Mouse (Mus musculus): ENCODE measurements at regions not wholly inside any gene's neighbourhood (a gene's known extent, or its start where the extent isn't known, plus 50 kb on each side); places are given as distances from the start of the nearest gene placed in this dataset.

- no peaks in the 10 kb centered on the region for H3K36me3 ChIP-seq
- H3K27me3 ChIP-seq = 0 out of 2 replicates have a peak, but pooled peaks cover 3% of the 10 kb centered on the region
- H3K9me3 ChIP-seq (replicated peaks) = no peaks in the 10 kb centered on the region
- WGBS = 41% methylated on average over 13 of the region's 13 CpGs
- no peak overlapping the region for H3K4me3 ChIP-seq
- no peak for ATAC-seq (ENCODE audit: low FRiP score)
- H3K9ac ChIP-seq = peak overlapping the region; percentile 1; the same call in 1 of the 2 replicates
- H3K4me1 ChIP-seq = peaks cover 34% of the 10 kb centered on the region
- no peak overlapping the region for H3K4me2 ChIP-seq (replicated peaks)
- peak overlapping the region; percentile 68 for H3K27ac ChIP-seq
Observed at GRCm38 (mm10) chr16:90628605-90629120, 98.5 kb downstream of the Mis18a start.

DNA sequence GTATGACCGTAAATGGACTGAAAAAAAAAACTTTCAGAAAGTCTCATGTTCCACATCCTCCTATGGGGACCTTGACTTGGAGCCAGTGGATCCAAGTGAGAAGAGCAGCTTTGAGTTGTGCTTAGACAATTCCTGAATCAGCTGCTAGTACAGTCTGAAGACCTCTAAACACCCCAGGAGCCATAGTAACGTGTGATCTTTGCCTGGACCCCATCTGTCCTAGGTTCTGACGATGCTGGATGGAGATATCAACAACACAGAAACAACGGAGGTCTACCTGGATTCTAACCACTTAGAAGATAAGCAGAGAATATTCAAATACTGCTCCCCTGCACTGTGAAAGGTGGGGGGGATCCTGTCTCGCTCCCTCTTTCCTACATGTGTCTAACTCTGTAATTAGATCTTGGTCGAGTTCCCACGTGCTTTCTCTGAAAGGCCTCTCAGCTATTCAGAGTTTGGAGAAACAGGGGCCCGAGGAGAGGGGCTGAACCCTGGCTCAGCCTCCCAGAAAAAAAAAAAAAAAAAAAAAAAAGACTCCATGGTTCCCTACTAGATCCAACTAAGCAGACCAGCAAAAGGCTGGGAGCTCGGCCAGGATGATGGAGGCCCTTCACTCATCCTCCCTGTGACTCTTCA is 101.1 kb downstream of the Mis18a start:
- Histone ChIP-seq H3K9ac (no peak overlapping the region), H3K4me1 (peaks cover 52% of the 10 kb centered on the region), H3K27ac (no peak overlapping the region), H3K27me3 (0 out of 2 replicates have a peak, but pooled peaks cover 3% of the 10 kb centered on the region), H3K4me2 (replicated peaks) (no peak overlapping the region), H3K4me3 (no peak overlapping the region), H3K9me3 (replicated peaks) (no peaks in the 10 kb centered on the region), H3K36me3 (no peaks in the 10 kb centered on the region)
- ATAC-seq (ENCODE audit: low FRiP score) = no peak
- WGBS = 71% methylated on average over 9 of the region's 9 CpGs

DNA sequence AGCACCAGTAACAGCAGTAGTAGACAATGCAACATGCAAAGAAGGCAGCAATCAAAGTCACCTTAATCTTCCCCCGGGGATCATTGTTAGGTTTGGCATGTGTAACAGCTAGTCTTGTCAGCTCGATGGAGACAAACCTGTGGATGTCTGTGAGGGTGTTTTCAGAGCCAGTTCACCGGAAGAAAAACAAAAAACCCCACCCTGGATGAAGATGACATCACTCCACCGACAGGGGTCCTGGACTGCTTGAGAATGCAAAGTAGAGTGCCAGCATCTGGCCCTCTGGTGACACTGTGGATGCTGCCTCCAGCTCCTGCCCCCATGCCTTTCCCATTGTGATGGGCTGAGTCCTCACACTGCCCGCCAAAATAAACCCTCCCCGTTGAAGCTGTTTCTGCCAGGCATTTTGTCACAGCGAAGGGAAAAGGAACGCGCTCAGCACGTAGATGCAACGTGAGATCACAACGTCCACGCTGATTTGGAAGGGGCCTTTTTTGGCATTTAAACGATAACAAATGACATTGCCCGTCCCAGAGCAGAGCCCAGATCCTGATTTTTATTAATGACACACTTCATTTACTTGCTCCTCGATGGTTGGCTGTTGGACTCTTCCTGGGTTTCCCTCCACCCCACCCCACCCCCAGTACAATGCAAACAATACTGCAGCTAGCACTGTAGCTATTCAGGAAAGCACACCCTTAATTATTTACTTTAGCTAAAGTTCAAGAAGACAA is 101.7 kb downstream of the Mis18a start:
- ATAC-seq (ENCODE audit: low FRiP score) = no peak

GRCm38 (mm10) chr16:90624039-90624625 is 103.1 kb downstream of the Mis18a start:
- Histone ChIP-seq H3K27ac (peak overlapping the region; percentile 66; the same call in 1 of the 2 replicates), H3K9me3 (replicated peaks) (no peaks in the 10 kb centered on the region), H3K4me2 (replicated peaks) (0 out of 2 replicates have a peak overlapping the region, but pooled peaks have one; percentile 3), H3K4me3 (no peak overlapping the region), H3K9ac (no peak overlapping the region), H3K4me1 (peaks cover 40% of the 10 kb centered on the region), H3K27me3 (no peaks in the 10 kb centered on the region), H3K36me3 (no peaks in the 10 kb centered on the region)
- ATAC-seq (ENCODE audit: low FRiP score) = peak; percentile 53
- 56% methylated on average over 17 of the region's 17 CpGs for WGBS

More for the DNA sequence above, 101.7 kb downstream of the Mis18a start:
- no peak overlapping the region for H3K4me3 ChIP-seq
- H3K4me2 ChIP-seq (replicated peaks) = no peak overlapping the region
- H3K9ac ChIP-seq = no peak overlapping the region
- no peaks in the 10 kb centered on the region for H3K36me3 ChIP-seq
- peaks cover 52% of the 10 kb centered on the region for H3K4me1 ChIP-seq
- H3K27me3 ChIP-seq = 0 out of 2 replicates have a peak, but pooled peaks cover 3% of the 10 kb centered on the region
- no peak overlapping the region; the same call in 1 of the 2 replicates for H3K27ac ChIP-seq
- 70% methylated on average over 16 of the region's 16 CpGs for WGBS
- no peaks in the 10 kb centered on the region for H3K9me3 ChIP-seq (replicated peaks)

DNA sequence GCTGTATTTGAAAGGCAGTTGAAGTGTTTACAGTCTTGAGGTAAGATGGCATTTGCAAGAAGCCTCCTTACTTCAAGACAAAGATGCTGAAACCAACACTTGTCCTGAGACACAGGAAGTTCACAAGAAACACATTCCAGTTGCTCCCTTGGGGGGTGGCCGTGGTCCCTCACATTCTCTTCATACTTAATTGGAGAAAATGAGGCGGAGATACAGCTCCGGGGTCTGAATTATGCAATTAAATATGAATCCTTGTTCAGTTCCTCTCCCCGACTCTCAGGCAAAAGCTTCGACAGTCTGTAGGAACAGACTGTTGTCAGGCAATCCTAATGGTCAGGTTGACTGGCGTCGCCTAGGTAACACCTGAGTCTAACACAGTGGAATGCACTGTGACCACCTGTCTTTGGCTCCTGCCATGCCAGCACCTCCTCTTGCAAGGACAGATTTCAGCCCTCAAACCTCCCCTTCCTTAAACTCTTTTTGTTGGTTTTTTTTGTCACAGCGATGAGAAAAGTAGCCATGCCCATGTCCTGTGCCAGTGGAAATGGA is 104.5 kb downstream of the Mis18a start:
- H3K27me3 ChIP-seq = no peaks in the 10 kb centered on the region
- H3K9ac ChIP-seq = no peak overlapping the region
- no peak overlapping the region for H3K4me2 ChIP-seq (replicated peaks)
- H3K4me1 ChIP-seq = peaks cover 34% of the 10 kb centered on the region
- WGBS = 72% methylated on average over 8 of the region's 8 CpGs
- no peak overlapping the region for H3K4me3 ChIP-seq
- no peaks in the 10 kb centered on the region for H3K36me3 ChIP-seq
- no peaks in the 10 kb centered on the region for H3K9me3 ChIP-seq (replicated peaks)
- H3K27ac ChIP-seq = no peak overlapping the region
- no peak for ATAC-seq (ENCODE audit: low FRiP score)

DNA sequence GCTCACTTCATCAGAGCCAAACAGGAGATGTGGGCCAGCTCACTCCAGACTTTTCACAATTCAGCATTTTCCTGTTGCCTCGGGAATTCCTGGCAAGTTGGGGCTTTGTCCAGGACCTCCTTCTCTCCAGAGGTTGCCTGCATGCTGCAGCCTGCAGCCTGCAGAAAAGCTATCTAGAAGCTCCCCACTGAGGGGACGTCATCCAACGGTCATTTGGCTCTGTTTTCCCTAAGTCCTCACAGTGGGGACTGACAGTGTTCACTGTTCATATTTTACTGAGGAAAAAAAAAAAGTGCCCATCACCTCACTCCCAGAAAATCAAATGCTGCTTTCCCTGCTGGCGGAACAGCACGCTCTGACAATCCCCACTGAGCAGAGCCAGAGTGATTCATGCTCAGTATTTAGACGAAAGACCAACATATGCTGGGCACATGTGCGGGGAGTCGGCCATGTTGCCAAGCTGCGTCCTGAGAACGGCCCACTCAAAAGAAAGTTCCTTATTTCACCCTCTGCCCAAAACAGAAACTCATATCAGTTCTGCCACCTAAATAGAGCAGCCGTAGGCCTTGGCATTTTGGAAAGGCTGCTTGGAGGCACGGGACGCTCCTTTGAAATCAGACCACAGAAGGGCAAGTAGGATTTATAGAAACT is 105.3 kb downstream of the Mis18a start:
- Histone ChIP-seq H3K9ac (no peak overlapping the region), H3K36me3 (no peaks in the 10 kb centered on the region), H3K4me1 (peaks cover 34% of the 10 kb centered on the region), H3K27ac (peak overlapping the region; percentile 44), H3K9me3 (replicated peaks) (no peaks in the 10 kb centered on the region), H3K27me3 (no peaks in the 10 kb centered on the region), H3K4me3 (no peak overlapping the region), H3K4me2 (replicated peaks) (no peak overlapping the region)
- 51% methylated on average over 13 of the region's 13 CpGs for WGBS
- no peak for ATAC-seq (ENCODE audit: low FRiP score)

- no peaks in the 10 kb centered on the region for H3K9me3 ChIP-seq (replicated peaks)
- no peaks in the 10 kb centered on the region for H3K36me3 ChIP-seq
- no peaks in the 10 kb centered on the region for H3K27me3 ChIP-seq
- H3K27ac ChIP-seq = no peak overlapping the region
- ATAC-seq (ENCODE audit: low FRiP score) = no peak
- H3K4me1 ChIP-seq = peaks cover 29% of the 10 kb centered on the region
- no peak overlapping the region for H3K4me3 ChIP-seq
- no peak overlapping the region for H3K9ac ChIP-seq
- no peak overlapping the region for H3K4me2 ChIP-seq (replicated peaks)
- 83% methylated on average over 13 of the region's 13 CpGs for WGBS
Observed at GRCm38 (mm10) chr16:90619565-90620311, 107.5 kb downstream of the Mis18a start.

GRCm38 (mm10) chr16:90615791-90616190 is 111.4 kb downstream of the Mis18a start:
- no peaks in the 10 kb centered on the region for H3K9me3 ChIP-seq (replicated peaks)
- no peaks in the 10 kb centered on the region for H3K36me3 ChIP-seq
- no peak for ATAC-seq (ENCODE audit: low FRiP score)
- H3K9ac ChIP-seq = no peak overlapping the region
- no peak overlapping the region for H3K4me3 ChIP-seq
- H3K27me3 ChIP-seq = no peaks in the 10 kb centered on the region
- no peaks in the 10 kb centered on the region for H3K4me1 ChIP-seq
- 70% methylated on average over 10 of the region's 10 CpGs for WGBS
- no peak overlapping the region for H3K4me2 ChIP-seq (replicated peaks)
- H3K27ac ChIP-seq = no peak overlapping the region

DNA sequence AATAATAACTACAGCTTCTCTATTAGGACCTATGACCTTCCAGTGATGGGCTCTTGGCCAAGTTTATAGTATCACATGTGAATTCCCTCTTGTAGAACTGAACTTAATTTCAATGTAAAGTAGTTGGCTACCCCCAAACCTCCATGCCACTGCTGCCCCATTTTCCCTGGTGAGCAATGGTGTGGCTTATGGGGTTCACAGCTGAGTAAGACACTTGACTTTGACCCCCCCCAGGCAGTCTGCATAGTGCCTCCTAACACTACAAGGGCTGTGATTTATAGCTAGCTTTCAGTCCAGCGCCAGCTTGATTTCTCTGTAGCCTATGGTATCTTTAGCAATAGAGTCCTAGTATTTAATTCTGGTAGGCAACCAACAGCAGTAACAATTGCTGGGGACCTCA is 113.1 kb downstream of the Mis18a start:
- Histone ChIP-seq H3K9ac (no peak overlapping the region), H3K4me3 (no peak overlapping the region), H3K4me1 (no peaks in the 10 kb centered on the region), H3K36me3 (no peaks in the 10 kb centered on the region), H3K27me3 (no peaks in the 10 kb centered on the region), H3K9me3 (replicated peaks) (no peaks in the 10 kb centered on the region), H3K4me2 (replicated peaks) (no peak overlapping the region), H3K27ac (no peak overlapping the region)
- ATAC-seq (ENCODE audit: low FRiP score) = no peak
- 97% methylated on average over 1 of the region's 1 CpGs for WGBS

DNA sequence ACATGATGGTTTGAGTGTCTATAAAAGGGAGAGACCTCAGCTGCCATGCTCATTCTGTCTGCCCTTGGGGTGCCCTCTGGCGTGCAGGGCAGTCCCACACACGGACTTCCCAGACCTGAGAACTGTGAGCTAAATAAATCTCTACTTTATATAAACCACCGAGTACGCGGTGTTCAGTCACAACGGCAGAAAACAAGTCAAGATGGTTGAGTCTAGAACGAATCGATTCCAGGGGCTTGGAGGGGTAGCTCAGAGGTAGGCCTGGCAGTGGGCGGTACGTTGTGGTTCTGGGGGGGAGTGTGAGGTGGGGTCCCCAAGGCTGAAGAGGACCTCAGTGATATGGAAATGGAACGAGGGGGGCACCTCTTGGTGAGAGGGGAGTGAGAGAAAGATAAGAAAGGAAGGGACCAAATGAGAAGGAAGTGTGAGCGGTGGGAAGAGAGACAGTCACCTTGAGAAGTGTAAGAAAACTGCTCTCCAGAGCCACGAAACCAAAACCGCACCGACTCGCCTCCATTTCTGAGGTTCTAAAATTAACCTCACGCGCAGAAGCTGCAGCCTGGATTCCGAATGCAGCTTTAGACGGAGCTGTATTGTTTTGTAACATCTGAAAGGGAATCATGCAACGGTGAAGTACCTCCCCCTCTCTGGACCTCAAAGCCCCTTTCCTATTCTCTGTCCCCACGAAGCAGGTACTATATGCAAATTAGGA is 117.0 kb downstream of the Mis18a start:
- Histone ChIP-seq H3K27me3 (no peaks in the 10 kb centered on the region), H3K9ac (no peak overlapping the region), H3K9me3 (replicated peaks) (no peaks in the 10 kb centered on the region), H3K4me1 (no peaks in the 10 kb centered on the region), H3K4me2 (replicated peaks) (no peak overlapping the region), H3K27ac (no peak overlapping the region), H3K4me3 (no peak overlapping the region), H3K36me3 (no peaks in the 10 kb centered on the region)
- no peak for ATAC-seq (ENCODE audit: low FRiP score)
- 92% methylated on average over 22 of the region's 22 CpGs for WGBS

DNA sequence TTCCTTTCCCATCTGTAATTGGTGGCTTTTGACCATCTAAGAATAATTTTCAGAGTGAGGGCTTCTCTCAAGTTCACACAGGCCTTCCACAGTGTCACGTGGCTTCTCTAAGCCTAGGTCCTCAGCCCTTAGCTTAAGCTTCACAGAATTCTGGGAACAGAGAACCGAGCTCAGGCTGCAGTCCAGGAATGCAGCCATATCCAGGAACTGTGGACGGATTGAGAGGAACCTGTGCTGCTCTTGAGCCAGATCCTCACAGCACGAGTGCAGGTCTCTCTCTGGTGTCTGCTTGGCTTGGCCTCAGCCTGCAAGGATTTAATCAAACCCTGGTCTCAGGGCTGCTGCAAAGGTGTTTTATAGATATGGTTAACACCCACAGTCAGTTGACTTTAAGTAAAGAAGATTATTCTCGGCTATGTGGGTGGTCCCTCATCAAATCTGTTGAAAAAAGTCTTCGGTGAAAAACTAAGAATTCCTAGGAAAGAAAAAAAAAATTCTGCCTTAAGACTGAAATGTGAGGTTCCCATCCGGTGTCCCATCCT is 127.8 kb downstream of the Mis18a start:
- Histone ChIP-seq H3K4me3 (no peak overlapping the region), H3K27me3 (no peaks in the 10 kb centered on the region), H3K9me3 (replicated peaks) (0 out of 2 replicates have a peak, but pooled peaks cover 5% of the 10 kb centered on the region), H3K4me1 (no peaks in the 10 kb centered on the region), H3K4me2 (replicated peaks) (no peak overlapping the region), H3K36me3 (no peaks in the 10 kb centered on the region), H3K9ac (no peak overlapping the region), H3K27ac (no peak overlapping the region)
- ATAC-seq (ENCODE audit: low FRiP score) = no peak
- WGBS = 84% methylated on average over 7 of the region's 7 CpGs

Data from hindbrain, embryonic 12.5 days (tissue).